Mouse (Mus musculus) ES-Bruce4 (cell line): Measurements from ENCODE around the gene Prap1.

Experiments used
- EP300 ChIP-seq: IDR thresholded peaks from 2 replicates; pipeline ENCODE4 v1.6.1; 2011; ENCODE audit warnings: low read depth, low read length; ENCODE audit not compliant: insufficient read depth
- POLR2A ChIP-seq: IDR thresholded peaks from one replicate; pipeline ENCODE4 v1.8.1; 2011; ENCODE audit warnings: low read length; ENCODE audit not compliant: insufficient read depth

GRCm38 (mm10) chr7:140101993-140102860, 9.0 kb downstream of the Prap1 start, which contains the start of gene Fuom:
- TF ChIP-seq EP300 (no peak), POLR2A (no peak)
